Mouse (Mus musculus): ENCODE results near the gene Sorbs2.

The Sorbs2 gene

GRCm38 (mm10) chr8:45626406-45626805 lies 118.8 kb downstream of the Sorbs2 start:
- peak; percentile 7 for DNase-seq

- DNase-seq, result peak; percentile 76
Measured at GRCm38 (mm10) chr8:45627246-45628241, 120.0 kb downstream of the Sorbs2 start.

GRCm38 (mm10) chr8:45628421-45629065 lies 121.0 kb downstream of the Sorbs2 start:
- no peak for DNase-seq

- DNase-seq, result no peak
Measured at GRCm38 (mm10) chr8:45629066-45629430, 121.5 kb downstream of the Sorbs2 start.

- no peak for DNase-seq
Measured at GRCm38 (mm10) chr8:45631023-45631422, 123.4 kb downstream of the Sorbs2 start.

- DNase-seq, result no peak
Measured at GRCm38 (mm10) chr8:45635155-45635554, 127.6 kb downstream of the Sorbs2 start.

- no peak for DNase-seq
Measured at GRCm38 (mm10) chr8:45637745-45638144, 130.2 kb downstream of the Sorbs2 start.

GRCm38 (mm10) chr8:45639444-45639843 lies 131.9 kb downstream of the Sorbs2 start:
- DNase-seq, result no peak

- DNase-seq, result no peak
Measured at GRCm38 (mm10) chr8:45644651-45645050, 137.1 kb downstream of the Sorbs2 start.

- DNase-seq, result no peak
Measured at GRCm38 (mm10) chr8:45649063-45649462, 141.5 kb downstream of the Sorbs2 start.

GRCm38 (mm10) chr8:45649966-45650365 lies 142.4 kb downstream of the Sorbs2 start:
- DNase-seq, result no peak

- no peak for DNase-seq
Measured at GRCm38 (mm10) chr8:45658021-45658420, 150.4 kb downstream of the Sorbs2 start.

- DNase-seq, result peak; percentile 30
Measured at GRCm38 (mm10) chr8:45658458-45659325, 151.1 kb downstream of the Sorbs2 start.

- no peak for DNase-seq
Measured at GRCm38 (mm10) chr8:45659473-45659872, 151.9 kb downstream of the Sorbs2 start.

GRCm38 (mm10) chr8:45660570-45660969 lies 153.0 kb downstream of the Sorbs2 start:
- DNase-seq, result peak; percentile 26

GRCm38 (mm10) chr8:45661605-45662004 lies 154.0 kb downstream of the Sorbs2 start:
- DNase-seq, result no peak

GRCm38 (mm10) chr8:45666221-45666620 lies 158.6 kb downstream of the Sorbs2 start:
- no peak for DNase-seq

- DNase-seq, result no peak
Measured at GRCm38 (mm10) chr8:45673149-45673548, 165.6 kb downstream of the Sorbs2 start.

GRCm38 (mm10) chr8:45675821-45676279 lies 168.3 kb downstream of the Sorbs2 start:
- no peak for DNase-seq

GRCm38 (mm10) chr8:45677114-45677853 lies 169.7 kb downstream of the Sorbs2 start:
- DNase-seq, result no peak

GRCm38 (mm10) chr8:45677854-45678241 lies 170.3 kb downstream of the Sorbs2 start:
- DNase-seq, result no peak

GRCm38 (mm10) chr8:45681171-45681570 lies 173.6 kb downstream of the Sorbs2 start:
- DNase-seq, result peak; percentile 18
